Mouse (Mus musculus) liver (tissue): ENCODE data around the gene Gm10139.
"Not testable (repeated sequence)": the region's sequence is repeated elsewhere in the genome, so short reads cannot be mapped to it uniquely, and the experiment has no call there.

Experiments used
- DNase-seq: peaks from one replicate; pipeline ENCODE4 v3.0.0-alpha.2; 2020; ENCODE audit warnings: mixed read lengths

Gm10139 gene

DNA sequence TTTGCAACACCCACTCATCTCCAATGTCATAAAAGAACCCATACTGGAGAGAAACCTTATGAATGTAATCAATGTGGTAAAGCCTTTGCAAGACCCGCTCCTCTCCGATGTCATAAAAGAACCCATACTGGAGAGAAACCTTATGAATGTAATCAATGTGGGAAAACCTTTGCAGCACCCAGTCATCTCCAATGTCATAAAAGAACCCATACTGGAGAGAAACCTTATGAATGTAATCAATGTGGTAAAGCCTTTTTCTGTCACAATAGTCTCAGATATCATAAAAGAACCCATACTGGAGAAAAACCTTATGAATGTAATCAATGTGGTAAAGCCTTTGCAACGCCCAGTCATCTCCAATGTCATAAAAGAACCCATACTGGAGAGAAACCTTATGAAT lies at the start of gene Gm10139:
Gene Gm10139 (plus strand): TSS at position 301 of the 400 bp plus-strand sequence.
- not testable (repeated sequence) for DNase-seq

DNA sequence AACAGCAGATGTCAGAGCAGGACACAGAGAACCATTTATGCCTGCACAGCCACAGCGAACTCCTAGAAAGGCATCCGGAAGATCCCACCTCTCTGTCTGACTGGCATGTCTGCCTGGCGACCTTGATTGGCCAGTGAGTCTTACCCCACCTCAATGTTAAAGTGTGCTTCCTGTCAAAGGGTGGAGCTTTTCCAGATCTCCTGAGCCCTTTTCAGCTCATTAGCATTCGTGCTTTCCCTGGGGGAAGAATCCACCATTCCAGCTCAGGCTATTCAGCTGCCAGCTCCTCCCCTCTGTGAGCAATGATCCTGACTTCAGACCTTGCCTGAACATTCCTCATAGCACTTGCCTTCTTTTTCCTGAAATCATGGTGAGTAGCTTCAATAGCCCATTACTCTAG lies 45.2 kb downstream of the Gm10139 start:
- DNase-seq: not testable (repeated sequence)
